Mouse (Mus musculus) liver, embryonic 12.5 days (tissue): ENCODE data around the gene Plscr3. TPM values are rescaled to one million over a fixed set of nuclear protein-coding genes. Genes with fewer than 3 reads are reported as not detected.

Experiments used
- ATAC-seq: fragments of 200-750 bp; cut with Nextera tagmentation; 2 replicates; pipeline ENCODE4 v1.8.0; 2017; ENCODE audit warnings: moderate number of reproducible peaks, mild to moderate bottlenecking, moderate library complexity
- H3K27ac ChIP-seq: fragments of 300-500 bp; sonication (generic); 2 replicates; pipeline ENCODE4 v1.5.1; 2016; ENCODE audit warnings: mild to moderate bottlenecking
- H3K27me3 ChIP-seq: fragments of 300-500 bp; sonication (generic); replicated peaks from 2 replicates; pipeline ENCODE4 v1.6.1; 2016; ENCODE audit warnings: mild to moderate bottlenecking, moderate library complexity
- H3K36me3 ChIP-seq: fragments of 300-500 bp; sonication (generic); 2 replicates; pipeline ENCODE4 v1.6.1; 2016; ENCODE audit warnings: mild to moderate bottlenecking, moderate library complexity
- H3K4me1 ChIP-seq: fragments of 300-500 bp; sonication (generic); 2 replicates; pipeline ENCODE4 v1.6.1; 2016
- H3K4me2 ChIP-seq: fragments of 300-500 bp; sonication (generic); 2 replicates; pipeline ENCODE4 v1.6.1; 2016; ENCODE audit warnings: mild to moderate bottlenecking, moderate library complexity
- H3K4me3 ChIP-seq: fragments of 300-500 bp; sonication (generic); 2 replicates; pipeline ENCODE4 v1.5.1; 2016; ENCODE audit warnings: mild to moderate bottlenecking, moderate library complexity
- H3K9ac ChIP-seq: fragments of 300-500 bp; sonication (generic); 2 replicates; pipeline ENCODE4 v1.6.1; 2016; ENCODE audit warnings: mild to moderate bottlenecking, moderate library complexity
- H3K9me3 ChIP-seq: fragments of 300-500 bp; sonication (generic); replicated peaks from 2 replicates; pipeline ENCODE4 v1.6.1; 2016; ENCODE audit warnings: mild to moderate bottlenecking, moderate library complexity
- WGBS: fragments of 180-500 bp; shearing (Covaris S2); methylation state at CpG from one replicate; pipeline ENCODE4 v1.1.7; 2016; ENCODE audit not compliant: insufficient replicate concordance; 5-methylcytosine and 5-hydroxymethylcytosine counted together
- polyA plus RNA-seq: library from polyadenylated mRNA; unstranded; fragments of >200 nt; fragmentation: Nextera tagmentation; extraction: Ambion mirVana; gene quantifications from 2 replicates; pipeline ENCODE4 v1.2.1, GENCODE M21; 2016

Gene Plscr3
- polyA plus RNA-seq, 1 experiment from 2014 or later, result 37.7 TPM

DNA sequence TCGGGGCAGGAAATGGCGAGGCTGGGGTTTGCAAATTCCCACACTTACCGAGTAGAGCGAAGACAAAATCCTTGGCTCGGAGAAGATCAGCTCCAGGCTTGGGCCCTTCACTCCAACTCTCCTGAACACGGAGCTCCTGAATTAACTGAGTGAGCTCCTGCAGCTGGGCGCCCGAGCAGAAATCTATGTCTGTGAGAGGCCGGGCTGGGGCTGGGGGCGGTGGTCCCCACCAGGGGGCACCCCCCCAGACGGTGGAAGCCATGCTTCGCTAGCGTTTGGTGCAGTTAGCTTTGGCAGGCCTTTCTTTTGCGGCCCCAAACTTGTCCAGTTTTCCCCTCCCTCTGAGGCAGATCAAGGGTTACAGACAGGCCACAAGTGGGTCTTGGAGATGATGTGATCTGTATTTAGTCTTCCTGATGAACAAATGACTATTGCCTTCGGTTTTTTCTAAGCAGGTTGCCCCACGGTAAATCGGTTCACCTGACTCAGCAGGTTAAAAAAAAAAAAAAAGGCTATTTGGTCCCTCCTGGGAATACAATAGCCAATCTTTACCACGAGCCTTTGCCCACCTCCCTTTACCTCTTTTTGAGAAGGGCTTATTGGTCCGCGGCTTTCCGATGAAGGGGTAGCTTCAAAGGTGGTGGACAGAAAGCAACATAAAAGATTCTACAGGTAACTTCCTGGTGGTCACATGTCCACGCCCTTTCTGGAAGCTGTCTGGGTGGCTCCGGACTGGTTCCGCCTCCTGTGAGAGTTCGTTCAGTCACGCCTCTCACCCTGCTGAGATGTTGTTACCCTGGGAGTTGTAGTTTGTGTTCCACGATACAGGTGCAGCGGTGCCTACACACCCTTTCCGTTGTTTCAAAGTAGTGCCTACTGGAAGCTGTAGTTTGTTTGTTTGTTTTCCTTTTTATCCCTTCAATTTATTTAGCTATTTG, 40.9 kb upstream of the Plscr3 start, which contains the start of gene Tmem102:
TSS of gene Tmem102 (minus strand) at position 653 of the 938 bp plus-strand sequence.
- peaks cover 80% of the 10 kb centered on the region for H3K27me3 ChIP-seq
- no peak within 1 kb of the TSS for H3K9ac ChIP-seq
- 0 out of 2 replicates have a peak, but pooled peaks cover 5% of the 10 kb centered on the region for H3K9me3 ChIP-seq
- H3K4me1 ChIP-seq, result peaks cover 48% of the 10 kb centered on the region
- no peaks in the 10 kb centered on the region for H3K36me3 ChIP-seq
- 18% methylated on average over 29 of the region's 29 CpGs for WGBS
- no peak within 1 kb of the TSS for H3K27ac ChIP-seq
- ATAC-seq, result no peak
- H3K4me2 ChIP-seq, result peak within 1 kb of the TSS; percentile 70
- H3K4me3 ChIP-seq, result peak within 1 kb of the TSS; percentile 57; the same call in 1 of the 2 replicates

DNA sequence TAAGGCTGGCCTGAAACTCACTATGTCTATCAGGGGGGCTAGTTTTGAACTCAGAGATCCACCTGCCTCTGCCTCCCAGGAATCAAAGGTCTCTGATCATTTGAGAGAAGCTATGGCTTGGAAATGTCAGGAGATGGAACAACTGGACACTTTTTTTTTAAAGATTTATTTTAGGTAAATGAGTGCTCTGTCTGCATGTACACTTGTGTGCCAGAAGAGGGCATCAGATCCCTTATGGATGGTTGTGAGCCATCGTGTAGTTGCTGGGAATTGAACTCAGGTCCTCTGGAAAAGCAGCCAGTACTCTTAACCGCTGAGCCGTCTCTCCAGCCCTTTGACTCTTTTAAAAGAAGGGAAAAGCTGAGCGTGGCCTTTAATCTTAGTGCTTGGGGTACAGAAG, 39.8 kb upstream of the Plscr3 start:
- Histone ChIP-seq H3K27ac (no peak overlapping the region), H3K4me2 (no peak overlapping the region), H3K9me3 (0 out of 2 replicates have a peak, but pooled peaks cover 5% of the 10 kb centered on the region), H3K36me3 (no peaks in the 10 kb centered on the region), H3K27me3 (peaks cover 80% of the 10 kb centered on the region), H3K4me1 (peaks cover 37% of the 10 kb centered on the region), H3K9ac (no peak overlapping the region), H3K4me3 (no peak overlapping the region)
- 66% methylated on average over 4 of the region's 4 CpGs for WGBS
- no peak for ATAC-seq

DNA sequence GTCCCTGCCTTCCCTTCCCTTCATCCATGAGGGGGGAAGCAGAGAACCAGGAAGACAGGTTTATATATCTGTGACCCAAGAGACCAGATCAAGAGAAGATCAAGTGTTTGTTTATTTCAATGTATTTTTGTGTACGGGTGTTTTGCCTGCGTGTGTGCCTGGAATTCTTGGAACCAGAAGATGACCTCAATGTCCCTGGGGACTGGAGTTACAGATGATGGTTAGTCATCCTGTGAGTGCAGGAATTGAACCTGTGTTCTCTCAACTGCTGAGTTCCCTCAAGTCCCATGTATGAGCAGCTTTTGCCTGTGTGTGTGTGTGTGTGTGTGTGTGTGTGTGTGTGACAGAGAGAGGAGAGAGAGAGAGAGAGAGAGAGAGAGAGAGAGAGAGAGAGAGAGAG, 38.5 kb upstream of the Plscr3 start:
- Histone ChIP-seq H3K27me3 (peaks cover 79% of the 10 kb centered on the region), H3K4me2 (no peak overlapping the region), H3K27ac (no peak overlapping the region), H3K4me3 (no peak overlapping the region), H3K9ac (no peak overlapping the region), H3K36me3 (no peaks in the 10 kb centered on the region), H3K4me1 (peaks cover 25% of the 10 kb centered on the region), H3K9me3 (0 out of 2 replicates have a peak, but pooled peaks cover 5% of the 10 kb centered on the region)
- ATAC-seq, result no peak
- 71% methylated on average over 2 of the region's 2 CpGs for WGBS

DNA sequence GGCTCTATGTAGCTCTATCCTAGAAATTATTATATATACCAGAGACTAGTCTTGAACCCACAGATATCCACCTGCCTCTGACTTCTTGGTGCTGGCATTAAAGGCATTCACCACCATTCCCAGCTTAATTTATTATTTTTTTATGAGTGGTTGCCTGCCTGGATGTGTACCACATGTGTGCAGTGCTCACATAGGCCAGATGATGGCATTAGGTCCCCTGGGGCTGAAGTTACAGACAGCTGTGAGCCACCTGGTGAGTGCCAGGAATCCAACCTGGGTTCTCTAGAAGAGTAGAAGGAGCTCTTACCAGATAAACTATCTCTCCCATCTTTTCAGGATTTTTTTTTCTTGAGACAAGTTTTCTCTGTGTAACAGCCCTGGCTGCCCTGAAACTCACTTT, 35.9 kb upstream of the Plscr3 start:
- no peak overlapping the region for H3K27ac ChIP-seq
- no peak overlapping the region for H3K4me3 ChIP-seq
- H3K36me3 ChIP-seq, result no peaks in the 10 kb centered on the region
- H3K4me1 ChIP-seq, result no peaks in the 10 kb centered on the region
- H3K4me2 ChIP-seq, result no peak overlapping the region
- no peak overlapping the region for H3K9ac ChIP-seq
- ATAC-seq, result no peak
- 0 out of 2 replicates have a peak, but pooled peaks cover 5% of the 10 kb centered on the region for H3K9me3 ChIP-seq
- peaks cover 73% of the 10 kb centered on the region for H3K27me3 ChIP-seq

DNA sequence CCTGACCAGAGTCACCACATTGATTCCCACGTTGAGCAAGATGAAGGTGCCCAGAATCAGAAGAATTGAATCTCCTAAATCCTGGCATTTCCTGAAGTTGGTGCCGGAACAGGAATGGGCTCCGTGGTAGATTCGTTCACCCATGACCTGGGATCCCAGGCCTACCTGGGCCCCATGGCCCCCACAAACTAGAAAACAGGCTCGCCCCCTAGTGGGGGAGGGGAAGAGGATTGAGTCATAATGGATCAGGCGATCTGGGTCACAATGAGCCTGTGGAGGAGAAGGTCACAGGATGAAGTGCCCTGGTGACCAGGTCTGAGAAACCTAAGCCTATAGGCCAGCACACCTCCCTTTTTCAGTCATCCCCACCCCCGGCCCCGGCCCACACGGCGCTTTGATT, 31.0 kb upstream of the Plscr3 start, which contains the start of gene Gm39566:
TSS of gene Gm39566 (minus strand) at position 144 of the 400 bp plus-strand sequence.
- ATAC-seq, result no peak
- no peak within 1 kb of the TSS for H3K4me3 ChIP-seq

DNA sequence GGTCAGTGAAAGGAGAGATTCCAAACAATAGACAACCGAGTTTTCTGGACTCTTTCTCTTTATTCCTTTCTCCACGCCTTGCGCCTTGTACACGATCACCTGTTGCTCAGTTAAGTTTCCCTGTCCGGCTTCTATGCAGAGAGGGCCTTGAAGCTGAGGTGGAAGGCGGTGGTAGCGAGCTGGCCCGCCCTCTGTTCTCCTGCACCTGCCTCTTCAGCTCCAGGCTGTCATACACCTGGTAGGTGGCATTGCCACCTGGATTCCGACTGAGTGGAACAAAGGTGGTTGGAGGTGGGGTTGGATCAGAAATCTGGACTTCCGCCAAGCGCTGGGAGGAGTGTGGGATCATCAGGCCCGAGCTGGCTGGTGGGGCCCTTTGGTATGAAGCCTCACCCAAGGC, 29.7 kb upstream of the Plscr3 start:
- ATAC-seq, result no peak
- Histone ChIP-seq H3K4me2 (no peak overlapping the region), H3K27ac (no peak overlapping the region), H3K4me3 (no peak overlapping the region), H3K9ac (no peak overlapping the region), H3K27me3 (peaks cover 52% of the 10 kb centered on the region), H3K4me1 (no peaks in the 10 kb centered on the region), H3K36me3 (no peaks in the 10 kb centered on the region), H3K9me3 (no peaks in the 10 kb centered on the region)
- WGBS, result 83% methylated on average over 12 of the region's 12 CpGs

More for the DNA sequence above, 31.0 kb upstream of the Plscr3 start, which contains the start of gene Gm39566:
- no peak within 1 kb of the TSS for H3K27ac ChIP-seq
- H3K4me1 ChIP-seq, result no peaks in the 10 kb centered on the region
- no peaks in the 10 kb centered on the region for H3K9me3 ChIP-seq
- H3K36me3 ChIP-seq, result no peaks in the 10 kb centered on the region
- 56% methylated on average over 10 of the region's 10 CpGs for WGBS
- H3K4me2 ChIP-seq, result no peak within 1 kb of the TSS
- H3K27me3 ChIP-seq, result peaks cover 66% of the 10 kb centered on the region
- no peak within 1 kb of the TSS for H3K9ac ChIP-seq

DNA sequence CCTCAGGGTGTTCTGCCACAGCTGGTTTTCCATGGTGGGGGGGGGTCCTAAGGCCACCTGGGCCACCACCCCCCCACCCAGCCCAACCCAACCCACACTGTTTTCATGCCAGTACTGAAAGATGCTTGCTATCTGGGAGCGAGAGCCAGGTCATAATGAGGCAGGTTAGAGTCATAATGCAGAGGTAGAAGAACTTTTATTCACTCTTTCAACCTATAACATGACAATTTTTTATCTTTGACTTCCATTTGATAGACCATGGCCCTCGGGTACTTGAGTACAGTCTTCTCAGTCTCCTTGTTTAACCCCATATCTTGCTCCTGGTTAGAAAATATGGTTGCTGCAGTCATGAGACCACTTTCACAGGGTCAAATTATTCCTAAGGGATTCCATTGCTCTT, 27.8 kb upstream of the Plscr3 start, which contains the start of gene Spem2:
TSS of gene Spem2 (minus strand) at position 101 of the 400 bp plus-strand sequence.
- 67% methylated on average over 2 of the region's 2 CpGs for WGBS
- no peak for ATAC-seq
- Histone ChIP-seq H3K4me2 (no peak within 1 kb of the TSS), H3K27me3 (peaks cover 35% of the 10 kb centered on the region), H3K9me3 (no peaks in the 10 kb centered on the region), H3K36me3 (no peaks in the 10 kb centered on the region), H3K9ac (no peak within 1 kb of the TSS), H3K27ac (no peak within 1 kb of the TSS), H3K4me3 (no peak within 1 kb of the TSS), H3K4me1 (no peaks in the 10 kb centered on the region)

DNA sequence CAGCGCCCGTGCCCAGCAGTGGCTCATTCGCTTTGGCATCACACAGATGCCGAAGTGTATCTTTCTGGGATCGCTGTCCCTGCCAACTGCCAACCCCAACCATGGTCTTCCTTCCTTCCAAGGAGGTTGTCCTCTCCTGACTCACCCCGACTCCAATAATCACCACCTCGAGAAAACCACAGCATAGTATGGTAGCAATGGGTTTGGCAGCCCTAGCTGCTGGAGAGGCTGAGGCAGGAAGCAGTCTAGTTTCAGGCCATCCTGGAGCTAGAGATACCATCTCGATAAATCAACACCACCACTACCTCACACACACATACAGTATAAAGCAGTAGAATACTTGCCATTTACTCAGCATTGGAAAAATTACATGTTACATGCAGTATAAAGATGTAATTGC, 27.3 kb upstream of the Plscr3 start:
- peaks cover 34% of the 10 kb centered on the region for H3K27me3 ChIP-seq
- H3K4me3 ChIP-seq, result no peak overlapping the region
- no peaks in the 10 kb centered on the region for H3K4me1 ChIP-seq
- WGBS, result 68% methylated on average over 8 of the region's 8 CpGs
- H3K36me3 ChIP-seq, result no peaks in the 10 kb centered on the region
- ATAC-seq, result no peak
- H3K27ac ChIP-seq, result no peak overlapping the region
- H3K4me2 ChIP-seq, result no peak overlapping the region
- H3K9ac ChIP-seq, result no peak overlapping the region
- no peaks in the 10 kb centered on the region for H3K9me3 ChIP-seq

DNA sequence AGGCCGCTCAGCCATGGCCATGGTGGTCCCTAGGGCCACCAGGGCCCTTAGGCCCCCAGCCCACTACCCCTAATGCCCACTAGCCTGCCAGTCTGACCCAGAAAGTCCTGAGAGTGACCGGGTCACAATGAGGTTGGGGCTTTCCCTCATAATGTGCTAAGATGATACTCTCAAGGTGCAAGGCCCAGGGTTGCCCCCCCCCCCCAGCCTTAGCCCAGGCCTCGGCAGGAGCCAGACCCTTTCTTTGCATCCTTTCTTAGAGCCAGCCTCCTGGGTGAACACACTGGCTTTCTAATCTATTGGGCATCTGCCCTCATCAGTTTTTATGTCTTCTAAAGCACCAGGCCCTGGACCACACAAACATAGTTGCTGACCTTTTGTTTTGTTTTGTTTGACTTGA, 24.1 kb upstream of the Plscr3 start, which contains the start of gene Spem1:
TSS of gene Spem1 (minus strand) at position 101 of the 400 bp plus-strand sequence.
- H3K36me3 ChIP-seq, result peaks cover 23% of the 10 kb centered on the region
- H3K4me1 ChIP-seq, result no peaks in the 10 kb centered on the region
- peaks cover 24% of the 10 kb centered on the region for H3K27me3 ChIP-seq
- no peak within 1 kb of the TSS for H3K4me2 ChIP-seq
- no peak within 1 kb of the TSS for H3K27ac ChIP-seq
- no peaks in the 10 kb centered on the region for H3K9me3 ChIP-seq
- ATAC-seq, result no peak
- WGBS, result 77% methylated on average over 3 of the region's 3 CpGs
- H3K9ac ChIP-seq, result no peak within 1 kb of the TSS
- H3K4me3 ChIP-seq, result no peak within 1 kb of the TSS

DNA sequence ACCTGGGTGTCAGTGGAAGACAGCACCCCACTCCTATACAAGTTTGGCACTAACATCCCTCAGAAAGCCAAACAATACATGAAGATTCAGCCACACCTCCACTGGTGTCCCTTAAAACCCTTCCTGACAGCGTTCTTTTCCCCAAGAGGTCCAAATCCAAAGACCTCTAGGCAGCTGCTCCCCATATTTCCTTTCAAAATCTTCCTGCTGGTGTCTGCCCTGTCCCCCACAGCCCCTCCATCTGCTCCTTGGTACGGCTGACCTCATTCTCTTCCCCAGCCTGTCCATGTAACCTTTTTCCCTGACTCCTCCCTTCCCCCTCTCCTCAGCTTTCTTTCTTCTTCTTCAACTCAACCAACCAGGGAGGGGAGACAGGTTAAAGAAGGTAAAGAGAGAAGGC, 22.7 kb upstream of the Plscr3 start:
- H3K9ac ChIP-seq, result no peak overlapping the region
- WGBS, result 55% methylated on average over 2 of the region's 2 CpGs
- H3K4me2 ChIP-seq, result no peak overlapping the region
- H3K36me3 ChIP-seq, result peaks cover 37% of the 10 kb centered on the region
- ATAC-seq, result no peak
- H3K9me3 ChIP-seq, result no peaks in the 10 kb centered on the region
- H3K27me3 ChIP-seq, result peaks cover 15% of the 10 kb centered on the region
- H3K4me1 ChIP-seq, result no peaks in the 10 kb centered on the region
- H3K4me3 ChIP-seq, result no peak overlapping the region
- no peak overlapping the region for H3K27ac ChIP-seq

DNA sequence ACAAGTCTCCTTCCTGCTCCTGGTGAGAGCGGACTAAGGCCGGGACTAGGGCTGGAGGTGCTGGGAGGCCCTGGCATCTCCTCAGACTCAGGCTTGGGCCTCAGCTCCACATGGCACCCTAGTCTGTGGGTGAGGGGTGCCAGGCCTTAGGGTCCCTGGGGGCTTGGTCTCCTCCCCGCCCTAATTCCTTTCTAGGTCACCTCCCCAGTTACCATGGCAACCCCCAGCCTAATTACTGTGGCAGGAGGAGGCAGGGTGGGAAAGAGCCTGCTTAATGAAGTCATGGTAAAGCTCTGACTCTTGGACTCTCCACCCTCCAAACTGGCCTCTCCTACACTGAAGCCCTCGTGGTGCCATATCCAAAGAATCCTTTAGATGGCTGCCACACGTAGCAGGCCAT, 17.3 kb upstream of the Plscr3 start:
- ATAC-seq, result no peak
- peaks cover 41% of the 10 kb centered on the region for H3K36me3 ChIP-seq
- no peak overlapping the region for H3K4me2 ChIP-seq
- H3K9ac ChIP-seq, result no peak overlapping the region
- H3K9me3 ChIP-seq, result no peaks in the 10 kb centered on the region
- 75% methylated on average over 5 of the region's 5 CpGs for WGBS
- H3K4me1 ChIP-seq, result peaks cover 13% of the 10 kb centered on the region
- peaks cover 49% of the 10 kb centered on the region for H3K27me3 ChIP-seq
- H3K27ac ChIP-seq, result no peak overlapping the region
- H3K4me3 ChIP-seq, result no peak overlapping the region

DNA sequence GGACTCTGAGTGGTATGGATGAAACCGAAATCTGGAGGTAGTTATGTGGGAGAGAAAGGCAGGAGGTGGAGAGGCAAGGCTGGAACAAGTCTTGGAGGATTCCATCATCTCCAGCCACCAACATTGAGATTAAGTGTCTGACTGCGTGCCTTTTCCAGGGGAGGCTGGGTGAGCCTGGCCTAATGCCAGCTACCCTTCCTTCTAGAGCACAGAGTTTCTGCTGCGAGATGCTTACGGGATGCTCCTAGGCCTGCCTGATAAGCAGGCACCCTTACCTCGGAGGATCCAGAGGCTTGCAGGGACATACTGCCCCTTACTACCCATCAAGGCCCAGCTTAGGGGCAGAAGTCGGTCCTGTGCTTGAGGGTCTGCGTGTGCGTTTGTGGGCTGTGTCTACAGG, 12.6 kb upstream of the Plscr3 start:
- Histone ChIP-seq H3K27ac (no peak overlapping the region), H3K36me3 (0 out of 2 replicates have a peak, but pooled peaks cover 4% of the 10 kb centered on the region), H3K4me3 (peak overlapping the region; percentile 44), H3K9me3 (no peaks in the 10 kb centered on the region), H3K9ac (peak overlapping the region; percentile 68), H3K4me2 (peak overlapping the region; percentile 98), H3K27me3 (peaks cover 82% of the 10 kb centered on the region), H3K4me1 (peaks cover 54% of the 10 kb centered on the region)
- 41% methylated on average over 8 of the region's 8 CpGs for WGBS
- ATAC-seq, result no peak
